Comparison of ENCODE assay signal across 1 mouse cellular context in the genomic region with DNA sequence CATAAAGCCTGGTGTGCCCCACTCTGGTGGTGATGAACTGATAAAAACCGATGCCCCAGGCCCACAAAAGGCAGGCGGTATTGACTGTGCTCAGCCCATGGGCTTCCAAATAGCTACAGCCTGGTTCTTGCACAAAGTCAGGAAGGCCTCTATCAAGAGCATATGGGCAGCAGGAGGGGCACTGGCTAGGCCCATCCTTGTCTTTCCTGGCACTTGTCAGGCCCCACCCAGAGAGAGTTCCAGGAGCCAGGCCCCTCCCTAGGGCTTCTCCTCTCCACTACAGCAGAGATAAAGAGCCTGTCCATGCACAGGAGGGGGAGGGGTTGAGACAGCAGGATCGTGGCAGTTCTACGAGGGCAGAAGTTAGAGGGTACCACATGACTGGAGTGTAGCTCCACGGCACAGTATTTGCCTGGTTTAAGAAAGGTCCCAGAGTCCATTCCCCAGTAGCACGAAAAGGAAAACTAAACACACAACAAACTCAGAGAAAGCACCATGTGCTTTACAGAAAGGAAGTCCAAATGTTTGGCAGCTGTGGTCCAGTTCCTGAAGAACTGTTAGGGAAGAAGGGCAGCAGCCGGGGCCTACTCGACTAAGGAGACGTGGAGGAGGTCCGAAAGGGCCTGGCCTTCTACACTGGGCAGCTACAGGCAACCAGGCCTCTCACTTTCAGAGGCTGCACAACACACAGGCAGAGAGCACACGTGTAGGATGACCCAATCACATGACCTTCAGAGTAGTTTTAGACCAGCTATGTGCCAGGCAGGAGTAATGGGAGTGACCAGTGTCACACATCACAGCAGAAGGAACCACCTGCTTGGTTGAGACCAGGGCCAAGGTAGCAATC.
TF ChIP-seq lines count a peak whose summit lies in the region.

No protein-coding gene starts in this region.

TF ChIP-seq in MEL, 35 proteins besides CTCF, POLR2A, EP300 and RAD21 (continued from another document):
- TF ChIP-seq TCF12 (IDR thresholded peaks at IDR 0.05; ENCODE audit: low read depth, low read length), result peak; percentile 68
- TF ChIP-seq ETS1 (IDR thresholded peaks at IDR 0.05; ENCODE audit: low read depth, low read length), result 0 out of 2 replicates have a peak, but pooled peaks have one; percentile 74
- TF ChIP-seq MYC (IDR thresholded peaks at IDR 0.05; ENCODE audit: low read depth, low read length), result peak; percentile 77
- no peak; the same call in 1 of the 2 replicates for TF ChIP-seq NELFE (IDR thresholded peaks at IDR 0.05; ENCODE audit: low read depth, low read length)
- peak; percentile 41 for TF ChIP-seq MXI1 (IDR thresholded peaks at IDR 0.05; ENCODE audit: low read depth, low read length)
- TF ChIP-seq POLR2AphosphoS5 (IDR thresholded peaks at IDR 0.05; ENCODE audit: borderline replicate concordance, low read depth, low read length), result no peak; the same call in 1 of the 2 replicates
TF ChIP-seq in MEL: peak in this region for 9.
